Mouse (Mus musculus) intestine, embryonic 16.5 days (tissue): ENCODE results near the gene 2610301B20Rik. TPM values are rescaled to one million over a fixed set of nuclear protein-coding genes. Genes with fewer than 3 reads are reported as not detected.
"Not testable (repeated sequence)": the region's sequence is repeated elsewhere in the genome, so short reads cannot be mapped to it uniquely, and the experiment has no call there.

Experiments
- ATAC-seq: fragments of 200-750 bp; cut with Nextera tagmentation; 2 replicates; pipeline ENCODE4 v1.8.0; 2017; ENCODE audit warnings: moderate TSS enrichment, moderate library complexity
- H3K27ac ChIP-seq: fragments of 300-500 bp; sonication (generic); 2 replicates; pipeline ENCODE4 v1.5.1; 2014; ENCODE audit warnings: mild to moderate bottlenecking, low read length
- H3K27me3 ChIP-seq: fragments of 300-500 bp; sonication (generic); replicated peaks from 2 replicates; pipeline ENCODE4 v1.6.1; 2014; ENCODE audit warnings: low read length, control low read depth, mixed read lengths; ENCODE audit not compliant: control insufficient read depth, insufficient read depth
- H3K36me3 ChIP-seq: fragments of 300-500 bp; sonication (generic); 2 replicates; pipeline ENCODE4 v1.6.1; 2014; ENCODE audit warnings: low read length, control low read depth; ENCODE audit not compliant: control insufficient read depth, insufficient read depth
- H3K4me1 ChIP-seq: fragments of 300-500 bp; sonication (generic); 2 replicates; pipeline ENCODE4 v1.6.1; 2014; ENCODE audit warnings: low read length, control low read depth, mixed read lengths; ENCODE audit not compliant: control insufficient read depth, insufficient read depth
- H3K4me2 ChIP-seq: fragments of 300-500 bp; sonication (generic); 2 replicates; pipeline ENCODE4 v1.6.1; 2014; ENCODE audit warnings: low read depth, low read length, control low read depth
- H3K4me3 ChIP-seq: fragments of 300-500 bp; sonication (generic); 2 replicates; pipeline ENCODE4 v1.5.1; 2014; ENCODE audit warnings: mild to moderate bottlenecking, low read length
- H3K9ac ChIP-seq: fragments of 300-500 bp; sonication (generic); 2 replicates; pipeline ENCODE4 v1.6.1; 2014; ENCODE audit warnings: low read depth, low read length
- H3K9me3 ChIP-seq: fragments of 300-500 bp; sonication (generic); 2 replicates; pipeline ENCODE4 v1.6.1; 2016; ENCODE audit warnings: low read length, control low read depth; ENCODE audit not compliant: control insufficient read depth
- whole genome bisulfite sequencing: fragments of 180-500 bp; shearing (Covaris S2); extraction: QIAGEN DNeasy Blood & Tissue Kit; methylation state at CpG from one replicate; pipeline ENCODE4 v1.1.7; 2014; 5-methylcytosine and 5-hydroxymethylcytosine counted together
- polyA plus RNA-seq: library from polyadenylated mRNA; unstranded; fragments of >200 nt; fragmentation: Nextera tagmentation; extraction: Ambion mirVana; gene quantifications from 2 replicates; pipeline ENCODE4 v1.2.1, GENCODE M21; 2015

The 2610301B20Rik gene
- polyA plus RNA-seq, 1 experiment from 2014 or later, result 22.0 TPM

GRCm38 (mm10) chr4:10862882-10863281 is 11.4 kb upstream of the 2610301B20Rik start:
- not testable (repeated sequence) for H3K4me1 ChIP-seq, ATAC-seq, H3K27ac ChIP-seq, H3K4me3 ChIP-seq, H3K27me3 ChIP-seq, H3K36me3 ChIP-seq, H3K9ac ChIP-seq, H3K9me3 ChIP-seq, H3K4me2 ChIP-seq
- 72% methylated on average over 2 of the region's 2 CpGs for WGBS

- Histone ChIP-seq H3K27me3 (no peaks in the 10 kb centered on the region), H3K36me3 (no peaks in the 10 kb centered on the region), H3K27ac (no peak overlapping the region), H3K4me1 (peaks cover 3% of the 10 kb centered on the region), H3K9me3 (no peaks in the 10 kb centered on the region), H3K4me2 (no peak overlapping the region), H3K9ac (no peak overlapping the region), H3K4me3 (no peak overlapping the region)
- 70% methylated on average over 5 of the region's 5 CpGs for WGBS
- ATAC-seq, result no peak
Measured at GRCm38 (mm10) chr4:10872231-10872630, 2.1 kb upstream of the 2610301B20Rik start.

GRCm38 (mm10) chr4:10872685-10873539 is 1.4 kb upstream of the 2610301B20Rik start:
- H3K27me3 ChIP-seq, result no peaks in the 10 kb centered on the region
- peak overlapping the region; percentile 89; the same call in 1 of the 2 replicates for H3K9ac ChIP-seq
- H3K27ac ChIP-seq, result 0 out of 2 replicates have a peak overlapping the region, but pooled peaks have one; percentile 98
- H3K36me3 ChIP-seq, result no peaks in the 10 kb centered on the region
- H3K4me1 ChIP-seq, result peaks cover 3% of the 10 kb centered on the region
- H3K4me2 ChIP-seq, result peak overlapping the region; percentile 52
- H3K9me3 ChIP-seq, result no peaks in the 10 kb centered on the region
- ATAC-seq, result no peak
- 32% methylated on average over 16 of the region's 16 CpGs for WGBS
- peak overlapping the region; percentile 81 for H3K4me3 ChIP-seq

GRCm38 (mm10) chr4:10873549-10873919 is 764 bp upstream of the 2610301B20Rik start:
- no peaks in the 10 kb centered on the region for H3K9me3 ChIP-seq

GRCm38 (mm10) chr4:10874718-10875121 is 422 bp downstream of the 2610301B20Rik start:
- ATAC-seq, result peak; percentile 79
- Histone ChIP-seq H3K27ac (peak overlapping the region; percentile 98), H3K4me2 (peak overlapping the region; percentile 64), H3K27me3 (no peaks in the 10 kb centered on the region), H3K36me3 (no peaks in the 10 kb centered on the region), H3K4me1 (peaks cover 3% of the 10 kb centered on the region), H3K4me3 (peak overlapping the region; percentile 81), H3K9me3 (no peaks in the 10 kb centered on the region), H3K9ac (peak overlapping the region; percentile 89)
- WGBS, result under 1% methylated on average over 37 of the region's 37 CpGs

More at GRCm38 (mm10) chr4:10873549-10873919, 764 bp upstream of the 2610301B20Rik start:
- Histone ChIP-seq H3K27ac (peak overlapping the region; percentile 98; the same call in 1 of the 2 replicates), H3K36me3 (no peaks in the 10 kb centered on the region), H3K4me2 (peak overlapping the region; percentile 52), H3K4me3 (peak overlapping the region; percentile 81), H3K4me1 (peaks cover 3% of the 10 kb centered on the region), H3K9ac (peak overlapping the region; percentile 89), H3K27me3 (no peaks in the 10 kb centered on the region)
- ATAC-seq, result peak; percentile 54
- 6% methylated on average over 6 of the region's 8 CpGs for WGBS

- Histone ChIP-seq H3K4me3 (peak overlapping the region; percentile 81), H3K9ac (peak overlapping the region; percentile 89), H3K9me3 (no peaks in the 10 kb centered on the region), H3K27ac (peak overlapping the region; percentile 98), H3K36me3 (no peaks in the 10 kb centered on the region), H3K27me3 (no peaks in the 10 kb centered on the region), H3K4me2 (peak overlapping the region; percentile 64), H3K4me1 (peaks cover 3% of the 10 kb centered on the region)
- ATAC-seq, result no peak
Measured at GRCm38 (mm10) chr4:10875407-10875806, 1.1 kb downstream of the 2610301B20Rik start.

- 92% methylated on average over 1 of the region's 1 CpGs for WGBS
- Histone ChIP-seq H3K4me1 (peaks cover 3% of the 10 kb centered on the region), H3K4me3 (no peak overlapping the region), H3K9ac (no peak overlapping the region), H3K36me3 (no peaks in the 10 kb centered on the region), H3K27me3 (no peaks in the 10 kb centered on the region), H3K9me3 (no peaks in the 10 kb centered on the region), H3K4me2 (no peak overlapping the region), H3K27ac (no peak overlapping the region)
- ATAC-seq, result no peak
Measured at GRCm38 (mm10) chr4:10877057-10877456, 2.8 kb downstream of the 2610301B20Rik start.

GRCm38 (mm10) chr4:10883740-10884408 is 9.6 kb downstream of the 2610301B20Rik start:
- Histone ChIP-seq H3K4me3 (no peak overlapping the region), H3K4me1 (no peaks in the 10 kb centered on the region), H3K4me2 (no peak overlapping the region), H3K9me3 (no peaks in the 10 kb centered on the region; the same call in 1 of the 2 replicates), H3K27ac (no peak overlapping the region), H3K27me3 (no peaks in the 10 kb centered on the region), H3K9ac (no peak overlapping the region), H3K36me3 (peaks cover 17% of the 10 kb centered on the region)
- 84% methylated on average over 8 of the region's 8 CpGs for WGBS
- no peak for ATAC-seq

GRCm38 (mm10) chr4:10888835-10889234 is 14.5 kb downstream of the 2610301B20Rik start:
- no peak for ATAC-seq
- Histone ChIP-seq H3K27me3 (no peaks in the 10 kb centered on the region), H3K4me1 (no peaks in the 10 kb centered on the region), H3K9ac (no peak overlapping the region), H3K9me3 (peaks cover 3% of the 10 kb centered on the region; the same call in 1 of the 2 replicates), H3K27ac (no peak overlapping the region), H3K4me3 (no peak overlapping the region), H3K4me2 (no peak overlapping the region), H3K36me3 (peaks cover 23% of the 10 kb centered on the region)
- 99% methylated on average over 10 of the region's 10 CpGs for WGBS
